Mouse (Mus musculus) liver, embryonic 13.5 days (tissue): ENCODE measurements around the gene Ankrd33. TPM values are rescaled to one million over a fixed set of nuclear protein-coding genes. Genes with fewer than 3 reads are reported as not detected.

Source experiments
- ATAC-seq: fragments of 200-750 bp; cut with Nextera tagmentation; 2 replicates; pipeline ENCODE4 v1.8.0; 2017; ENCODE audit warnings: low read depth, mild to moderate bottlenecking, moderate number of reproducible peaks, moderate library complexity
- DNase-seq: peaks from one replicate; pipeline ENCODE4 v3.0.0; 2022
- H3K27ac ChIP-seq: fragments of 300-500 bp; sonication (generic); 2 replicates; pipeline ENCODE4 v1.5.1; 2015; ENCODE audit warnings: moderate library complexity, mild to moderate bottlenecking, inconsistent platforms
- H3K27me3 ChIP-seq: fragments of 300-500 bp; sonication (generic); 2 replicates; pipeline ENCODE4 v1.6.1; 2015; ENCODE audit warnings: mild to moderate bottlenecking, inconsistent platforms
- H3K36me3 ChIP-seq: fragments of 300-500 bp; sonication (generic); 2 replicates; pipeline ENCODE4 v1.6.1; 2015; ENCODE audit warnings: mild to moderate bottlenecking, inconsistent platforms
- H3K4me1 ChIP-seq: fragments of 300-500 bp; sonication (generic); replicated peaks from 2 replicates; pipeline ENCODE4 v1.6.1; 2015; ENCODE audit warnings: inconsistent platforms
- H3K4me2 ChIP-seq: fragments of 300-500 bp; sonication (generic); 2 replicates; pipeline ENCODE4 v1.6.1; 2015; ENCODE audit warnings: inconsistent platforms, mild to moderate bottlenecking, moderate library complexity
- H3K4me3 ChIP-seq: fragments of 300-500 bp; sonication (generic); replicated peaks from 2 replicates; pipeline ENCODE4 v1.5.1; 2015; ENCODE audit warnings: mild to moderate bottlenecking, inconsistent platforms
- H3K9ac ChIP-seq: fragments of 300-500 bp; sonication (generic); 2 replicates; pipeline ENCODE4 v1.6.1; 2015; ENCODE audit warnings: mild to moderate bottlenecking, inconsistent platforms
- H3K9me3 ChIP-seq: fragments of 300-500 bp; sonication (generic); replicated peaks from 2 replicates; pipeline ENCODE4 v1.6.1; 2016; ENCODE audit warnings: inconsistent platforms
- WGBS: fragments of 180-500 bp; shearing (Covaris S2); methylation state at CpG from one replicate; pipeline ENCODE4 v1.1.7; 2015; ENCODE audit not compliant: insufficient replicate concordance; 5-methylcytosine and 5-hydroxymethylcytosine counted together
- polyA plus RNA-seq: library from polyadenylated mRNA; unstranded; fragments of >200 nt; fragmentation: Nextera tagmentation; extraction: Ambion mirVana; gene quantifications from 2 replicates; pipeline ENCODE4 v1.2.1, GENCODE M21; 2015

Gene Ankrd33
- polyA plus RNA-seq, 1 experiment from 2014 or later = not detected

GRCm38 (mm10) chr15:101126876-101127544 is 11.5 kb downstream of the Ankrd33 start:
- no peak for DNase-seq
- H3K9ac ChIP-seq = no peak overlapping the region
- no peak overlapping the region for H3K4me2 ChIP-seq
- no peak overlapping the region for H3K27ac ChIP-seq
- peaks cover 66% of the 10 kb centered on the region for H3K27me3 ChIP-seq
- no peak overlapping the region for H3K4me3 ChIP-seq
- H3K4me1 ChIP-seq = peaks cover 4% of the 10 kb centered on the region; the same call in 1 of the 2 replicates
- H3K9me3 ChIP-seq = no peaks in the 10 kb centered on the region
- ATAC-seq = no peak
- no peaks in the 10 kb centered on the region for H3K36me3 ChIP-seq
- WGBS = 73% methylated on average over 12 of the region's 12 CpGs

- peaks cover 4% of the 10 kb centered on the region; the same call in 1 of the 2 replicates for H3K4me1 ChIP-seq
- 3% methylated on average over 46 of the region's 46 CpGs for WGBS
- H3K4me2 ChIP-seq = peak within 1 kb of the TSS; percentile 52
- no peak for DNase-seq
- peaks cover 81% of the 10 kb centered on the region for H3K27me3 ChIP-seq
- H3K4me3 ChIP-seq = peak within 1 kb of the TSS; percentile 39
- H3K9me3 ChIP-seq = no peaks in the 10 kb centered on the region
- ATAC-seq = no peak
- H3K36me3 ChIP-seq = no peaks in the 10 kb centered on the region
- no peak within 1 kb of the TSS for H3K27ac ChIP-seq
- no peak within 1 kb of the TSS for H3K9ac ChIP-seq
Measured at GRCm38 (mm10) chr15:101128181-101129089, 12.9 kb downstream of the Ankrd33 start, which contains the start of gene Acvrl1. Gene Acvrl1 (plus strand): TSS chr15:101128522.

- no peak overlapping the region for H3K27ac ChIP-seq
- H3K4me2 ChIP-seq = peak overlapping the region; percentile 52
- peaks cover 9% of the 10 kb centered on the region for H3K4me1 ChIP-seq
- H3K9me3 ChIP-seq = no peaks in the 10 kb centered on the region
- H3K27me3 ChIP-seq = peaks cover 90% of the 10 kb centered on the region
- 30% methylated on average over 5 of the region's 5 CpGs for WGBS
- DNase-seq (no peak), ATAC-seq (no peak)
- H3K9ac ChIP-seq = no peak overlapping the region
- peak overlapping the region; percentile 39; the same call in 1 of the 2 replicates for H3K4me3 ChIP-seq
- no peaks in the 10 kb centered on the region for H3K36me3 ChIP-seq
Measured at GRCm38 (mm10) chr15:101129412-101129811, 13.9 kb downstream of the Ankrd33 start.

GRCm38 (mm10) chr15:101131498-101131897 is 15.9 kb downstream of the Ankrd33 start:
- DNase-seq (no peak), ATAC-seq (no peak)
- WGBS = 15% methylated on average over 11 of the region's 11 CpGs
- Histone ChIP-seq H3K27ac (no peak overlapping the region), H3K36me3 (no peaks in the 10 kb centered on the region), H3K4me3 (no peak overlapping the region), H3K4me2 (no peak overlapping the region), H3K9me3 (no peaks in the 10 kb centered on the region), H3K27me3 (peaks cover 94% of the 10 kb centered on the region), H3K4me1 (peaks cover 10% of the 10 kb centered on the region), H3K9ac (no peak overlapping the region)

GRCm38 (mm10) chr15:101132041-101132440 is 16.5 kb downstream of the Ankrd33 start:
- Histone ChIP-seq H3K9me3 (no peaks in the 10 kb centered on the region), H3K9ac (no peak overlapping the region), H3K4me1 (peaks cover 10% of the 10 kb centered on the region), H3K36me3 (no peaks in the 10 kb centered on the region), H3K27ac (no peak overlapping the region), H3K4me2 (no peak overlapping the region), H3K27me3 (peaks cover 93% of the 10 kb centered on the region), H3K4me3 (no peak overlapping the region)
- WGBS = 47% methylated on average over 6 of the region's 6 CpGs
- DNase-seq (no peak), ATAC-seq (no peak)

- no peak overlapping the region for H3K4me2 ChIP-seq
- WGBS = 42% methylated on average over 6 of the region's 6 CpGs
- H3K27ac ChIP-seq = no peak overlapping the region
- DNase-seq (no peak), ATAC-seq (no peak)
- no peak overlapping the region for H3K4me3 ChIP-seq
- peaks cover 88% of the 10 kb centered on the region for H3K27me3 ChIP-seq
- no peak overlapping the region for H3K9ac ChIP-seq
- peaks cover 11% of the 10 kb centered on the region for H3K4me1 ChIP-seq
- H3K36me3 ChIP-seq = no peaks in the 10 kb centered on the region
- no peaks in the 10 kb centered on the region for H3K9me3 ChIP-seq
Measured at GRCm38 (mm10) chr15:101132761-101133160, 17.2 kb downstream of the Ankrd33 start.

- Histone ChIP-seq H3K9me3 (no peaks in the 10 kb centered on the region), H3K4me1 (peaks cover 15% of the 10 kb centered on the region), H3K4me2 (no peak overlapping the region), H3K9ac (no peak overlapping the region), H3K27ac (no peak overlapping the region; the same call in 1 of the 2 replicates), H3K27me3 (peaks cover 80% of the 10 kb centered on the region), H3K4me3 (no peak overlapping the region), H3K36me3 (no peaks in the 10 kb centered on the region)
- WGBS = 17% methylated on average over 15 of the region's 15 CpGs
- no peak for DNase-seq
- ATAC-seq = no peak
Measured at GRCm38 (mm10) chr15:101133993-101134704, 18.6 kb downstream of the Ankrd33 start.

GRCm38 (mm10) chr15:101135405-101135804 is 19.9 kb downstream of the Ankrd33 start:
- ATAC-seq (no peak), DNase-seq (no peak)
- Histone ChIP-seq H3K4me1 (peaks cover 26% of the 10 kb centered on the region), H3K4me2 (no peak overlapping the region), H3K9me3 (no peaks in the 10 kb centered on the region), H3K9ac (no peak overlapping the region), H3K4me3 (no peak overlapping the region), H3K27me3 (peaks cover 73% of the 10 kb centered on the region), H3K27ac (no peak overlapping the region), H3K36me3 (no peaks in the 10 kb centered on the region)
- 50% methylated on average over 8 of the region's 8 CpGs for WGBS

GRCm38 (mm10) chr15:101137455-101137854 is 21.9 kb downstream of the Ankrd33 start:
- Histone ChIP-seq H3K9me3 (no peaks in the 10 kb centered on the region), H3K36me3 (no peaks in the 10 kb centered on the region), H3K4me1 (peaks cover 40% of the 10 kb centered on the region), H3K27ac (no peak overlapping the region), H3K9ac (no peak overlapping the region), H3K4me2 (no peak overlapping the region), H3K27me3 (peaks cover 54% of the 10 kb centered on the region), H3K4me3 (no peak overlapping the region)
- WGBS = 75% methylated on average over 11 of the region's 11 CpGs
- no peak for ATAC-seq
- DNase-seq = no peak

- Histone ChIP-seq H3K4me3 (no peak overlapping the region), H3K27me3 (peaks cover 41% of the 10 kb centered on the region), H3K36me3 (no peaks in the 10 kb centered on the region), H3K9me3 (no peaks in the 10 kb centered on the region), H3K27ac (no peak overlapping the region), H3K4me1 (peaks cover 48% of the 10 kb centered on the region), H3K4me2 (no peak overlapping the region), H3K9ac (no peak overlapping the region)
- ATAC-seq = no peak
- DNase-seq = no peak
- WGBS = 48% methylated on average over 3 of the region's 3 CpGs
Measured at GRCm38 (mm10) chr15:101138675-101139074, 23.1 kb downstream of the Ankrd33 start.

- no peak overlapping the region for H3K4me3 ChIP-seq
- WGBS = 14% methylated on average over 12 of the region's 12 CpGs
- H3K4me2 ChIP-seq = no peak overlapping the region
- DNase-seq (peak; percentile 60), ATAC-seq (peak; percentile 57)
- H3K9me3 ChIP-seq = no peaks in the 10 kb centered on the region
- peaks cover 31% of the 10 kb centered on the region for H3K27me3 ChIP-seq
- peaks cover 50% of the 10 kb centered on the region for H3K4me1 ChIP-seq
- no peak overlapping the region for H3K27ac ChIP-seq
- no peak overlapping the region for H3K9ac ChIP-seq
- H3K36me3 ChIP-seq = no peaks in the 10 kb centered on the region
Measured at GRCm38 (mm10) chr15:101139885-101140284, 24.3 kb downstream of the Ankrd33 start.
